Mouse (Mus musculus) kidney, adult 11 months (tissue): ENCODE data around the gene Slc38a1.

ENCODE experiments used
- DNase-seq: peaks from one replicate; pipeline ENCODE4 v3.0.0; 2022

Slc38a1 gene

DNA sequence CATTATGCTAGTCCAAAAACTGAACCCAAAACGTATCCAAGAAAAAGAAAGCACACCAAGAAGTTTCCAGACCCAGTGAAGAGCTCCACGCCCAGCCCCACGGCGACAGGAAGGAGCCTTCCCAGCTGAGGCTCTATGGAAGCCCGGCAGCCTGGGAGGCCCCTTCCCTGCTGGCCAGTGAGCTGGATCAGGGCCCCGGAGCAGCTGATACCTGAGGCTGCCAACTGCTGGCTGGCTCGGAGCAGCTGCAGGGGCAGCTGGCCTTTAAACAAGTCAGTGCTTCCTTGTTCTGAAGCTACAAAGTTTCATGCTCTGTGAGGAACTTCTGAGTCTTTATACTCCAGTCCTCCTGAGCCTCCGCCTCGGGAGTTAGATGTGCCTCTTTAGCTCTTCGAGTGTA, 38.4 kb downstream of the Slc38a1 start:
- no peak for DNase-seq

DNA sequence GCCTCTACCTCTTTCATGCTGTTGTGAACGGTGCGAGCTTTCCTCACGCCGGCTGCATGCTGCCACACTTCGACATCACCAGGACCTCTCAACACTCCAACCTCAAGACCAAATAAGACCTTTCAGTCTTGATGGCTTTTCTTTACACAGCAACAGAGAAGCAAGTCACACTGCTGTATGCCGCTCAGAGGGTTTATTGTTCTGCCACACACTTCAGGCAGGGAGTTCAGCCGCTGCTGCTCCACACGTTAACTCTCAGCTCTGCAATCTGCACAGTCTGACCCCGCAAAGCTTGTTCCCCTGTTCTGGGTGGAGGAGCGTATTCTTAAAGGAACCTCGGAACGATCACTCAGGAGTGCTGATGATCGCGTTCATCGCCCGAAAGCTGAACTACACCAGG, 40.7 kb downstream of the Slc38a1 start:
- no peak for DNase-seq

DNA sequence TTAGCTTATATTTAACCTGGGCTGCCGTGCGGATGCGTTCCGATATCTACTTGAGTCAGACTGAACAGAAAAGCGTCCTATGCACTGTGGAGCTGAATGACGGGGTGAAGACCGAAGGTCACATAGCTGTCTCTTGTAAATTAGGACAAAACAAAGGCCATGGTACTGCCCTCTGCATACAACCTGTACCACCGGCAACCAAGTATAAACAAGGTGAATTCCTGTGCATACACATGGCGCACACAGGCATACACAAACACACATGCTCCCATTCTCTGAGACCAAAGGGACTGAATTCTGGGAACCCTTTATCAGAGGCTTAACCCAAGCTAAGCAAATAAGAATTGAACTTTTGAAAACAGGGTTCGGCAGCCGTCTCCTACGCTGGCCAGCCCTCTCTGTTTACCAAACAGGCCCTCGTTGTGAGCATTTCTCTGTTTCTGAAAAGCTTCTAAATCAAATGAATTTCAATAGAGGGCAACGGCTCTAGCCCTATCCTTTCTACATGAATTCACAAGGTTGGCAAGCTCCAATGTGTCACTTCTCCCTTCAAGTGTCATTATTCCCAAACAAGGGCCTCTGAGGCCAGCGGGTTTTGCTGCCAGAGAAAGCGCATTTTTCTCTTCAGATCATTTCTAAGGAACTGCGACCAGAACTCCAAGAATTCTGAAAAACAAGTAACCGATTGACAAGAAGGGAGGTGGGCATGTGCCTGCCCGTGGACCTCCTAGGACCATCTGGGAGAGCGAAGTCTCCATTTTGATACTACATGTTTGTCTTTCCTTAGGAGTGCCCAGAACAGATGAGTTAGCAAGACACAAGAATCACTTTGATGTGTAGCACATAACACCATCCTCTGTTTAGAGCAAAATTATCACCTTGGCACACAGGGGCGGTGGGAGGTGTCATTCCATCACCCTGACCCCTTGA, 42.6 kb downstream of the Slc38a1 start:
- DNase-seq: no peak

DNA sequence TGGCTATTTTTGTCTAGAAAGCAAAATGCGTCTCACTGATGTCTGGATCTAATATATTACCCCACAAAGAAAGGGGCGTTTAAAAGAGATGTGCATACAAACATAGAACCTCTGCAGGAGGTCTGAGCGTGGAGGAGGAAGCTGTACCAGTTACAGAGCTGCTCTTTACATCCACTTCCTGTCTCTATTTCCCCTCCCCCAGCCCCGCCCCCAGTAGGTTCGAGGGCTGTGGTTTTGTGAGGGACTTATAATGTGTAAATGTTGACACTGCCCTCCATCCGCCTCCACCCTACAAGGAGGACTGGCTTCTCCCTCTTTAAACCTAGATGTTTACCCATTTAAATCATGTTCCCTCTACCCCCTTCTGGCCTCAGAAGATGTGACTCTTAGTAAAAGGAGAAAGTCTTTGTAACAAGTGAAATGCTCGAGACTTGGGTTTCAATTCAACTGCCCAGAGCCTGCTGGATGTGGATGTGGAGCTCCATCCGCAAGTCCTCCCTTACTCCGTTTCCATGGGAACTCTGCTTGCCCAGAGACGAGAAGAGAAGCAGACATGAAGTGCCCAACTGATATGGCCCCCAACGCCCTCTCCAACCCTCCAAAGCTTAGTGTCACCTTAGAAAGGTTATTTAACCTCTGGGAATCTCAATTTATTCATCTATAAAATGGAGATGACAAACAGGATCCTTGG, 43.7 kb downstream of the Slc38a1 start:
- DNase-seq: no peak

DNA sequence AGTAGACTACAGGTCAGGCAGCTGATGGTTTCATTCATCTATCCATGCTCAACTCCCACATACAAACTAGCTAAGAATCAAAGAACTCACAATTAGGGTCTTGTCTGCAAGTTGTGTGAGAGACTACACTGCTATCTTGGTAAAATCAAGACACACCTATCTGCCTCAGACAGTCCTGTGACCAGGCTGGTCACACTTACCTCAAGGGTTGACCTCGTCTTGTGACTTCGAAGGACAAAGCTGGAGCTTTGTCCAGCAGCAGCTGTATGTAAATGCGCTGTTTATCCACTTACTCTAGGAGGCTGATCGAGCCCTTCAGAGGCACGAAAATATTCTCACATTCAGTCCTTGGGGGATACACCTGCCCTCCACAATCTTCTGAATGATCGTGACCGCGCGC, 45.6 kb downstream of the Slc38a1 start:
- DNase-seq: no peak

DNA sequence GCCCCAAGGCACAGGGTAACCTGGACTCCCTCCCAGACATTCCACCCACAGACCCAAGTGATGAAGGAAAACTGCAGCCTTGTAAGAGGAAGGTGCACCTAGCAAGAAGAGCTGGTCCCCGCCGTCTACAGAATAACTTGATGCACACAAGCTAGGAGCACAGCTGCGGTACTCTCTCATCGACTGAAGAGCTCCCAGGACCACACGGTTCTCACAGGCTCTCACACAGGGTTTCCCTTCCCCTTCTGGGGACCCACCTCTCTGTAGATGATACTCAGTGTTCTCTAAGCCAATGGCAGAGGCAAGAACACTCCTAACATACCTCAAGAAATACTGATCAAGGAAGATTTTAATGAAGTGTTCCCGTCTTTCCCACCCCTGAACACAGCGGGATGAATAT, 48.4 kb downstream of the Slc38a1 start:
- no peak for DNase-seq

DNA sequence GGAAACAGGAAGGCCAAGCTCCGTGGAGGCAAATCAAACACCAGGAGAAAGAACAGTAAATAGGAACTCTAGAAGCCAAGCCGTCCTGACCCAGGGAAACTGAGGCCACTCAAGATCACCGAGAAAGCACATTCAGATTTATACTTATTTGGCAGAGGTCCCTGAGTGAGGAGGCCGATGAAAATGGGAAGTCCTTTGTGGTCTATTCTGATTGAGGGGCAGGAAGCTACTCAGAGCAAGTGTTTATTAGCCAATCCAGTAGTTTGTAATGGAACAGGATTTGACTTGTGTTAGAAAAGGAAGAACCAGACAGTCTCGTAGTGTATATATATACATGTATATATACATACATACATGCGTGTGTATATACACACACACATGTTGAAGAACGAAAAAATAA, 48.8 kb downstream of the Slc38a1 start:
- DNase-seq: no peak

DNA sequence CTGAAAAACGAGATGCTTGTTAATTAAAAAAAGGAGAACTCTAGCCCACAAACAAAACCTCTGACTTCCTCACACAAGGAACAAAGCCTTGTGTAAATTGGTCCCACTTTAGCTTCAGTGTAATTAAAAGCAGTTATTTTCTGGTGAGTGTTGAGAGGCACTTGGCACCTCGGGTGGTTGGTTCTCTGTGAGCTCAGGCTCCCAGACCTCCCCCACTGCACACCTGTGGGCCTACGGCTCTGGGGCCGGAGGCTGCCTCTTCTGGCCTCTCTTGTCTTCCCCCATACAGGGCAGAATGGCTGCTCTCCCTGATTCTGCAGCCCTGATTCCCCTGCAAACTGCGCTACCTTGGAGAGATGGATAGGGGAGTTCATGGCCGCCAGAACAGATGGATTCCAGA, 49.3 kb downstream of the Slc38a1 start:
- DNase-seq: no peak

DNA sequence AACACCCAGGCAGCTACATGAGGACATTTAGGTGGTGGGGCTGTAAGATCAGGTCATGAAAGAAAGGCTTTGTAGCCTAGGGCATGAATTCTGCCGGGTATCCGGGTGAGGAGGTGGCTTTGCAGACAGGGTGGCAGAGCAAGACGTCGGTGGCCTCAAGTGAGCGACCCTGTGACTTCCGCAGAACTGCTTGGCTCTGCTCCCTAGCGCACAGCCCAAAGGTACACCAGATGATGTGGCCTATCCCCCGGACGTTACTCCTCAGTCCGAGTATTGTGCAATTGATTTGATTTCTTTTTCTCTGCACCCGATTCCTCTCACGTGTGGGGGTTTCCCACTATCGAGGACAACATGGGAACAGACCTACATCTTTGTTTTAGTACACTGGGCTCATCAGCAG, 49.7 kb downstream of the Slc38a1 start:
- DNase-seq: no peak

DNA sequence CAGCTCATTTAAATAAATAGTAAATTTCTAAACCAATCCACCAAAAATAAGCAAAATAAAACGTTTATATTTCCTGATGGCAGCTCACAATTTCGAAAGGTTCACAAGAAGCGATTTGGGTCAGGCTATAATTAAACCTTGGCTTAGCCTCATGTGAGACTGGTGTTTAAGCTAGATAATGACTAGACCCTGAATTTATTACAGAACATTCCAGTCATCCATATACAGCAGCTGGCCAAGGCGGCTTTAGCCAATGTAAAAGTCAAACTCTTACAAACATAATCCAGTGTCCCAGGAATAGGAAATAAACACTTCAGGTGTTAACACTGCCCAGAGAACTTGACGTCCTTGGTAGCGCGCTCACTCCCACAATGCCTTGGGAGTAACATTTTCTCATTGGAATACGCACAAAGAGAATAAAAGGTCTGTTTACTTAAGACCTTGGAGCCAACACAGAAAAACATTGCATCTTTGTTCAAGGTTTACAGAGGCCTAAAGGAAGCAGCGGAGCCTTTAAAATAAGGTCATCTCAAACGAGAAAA, 50.8 kb downstream of the Slc38a1 start:
- DNase-seq: no peak

DNA sequence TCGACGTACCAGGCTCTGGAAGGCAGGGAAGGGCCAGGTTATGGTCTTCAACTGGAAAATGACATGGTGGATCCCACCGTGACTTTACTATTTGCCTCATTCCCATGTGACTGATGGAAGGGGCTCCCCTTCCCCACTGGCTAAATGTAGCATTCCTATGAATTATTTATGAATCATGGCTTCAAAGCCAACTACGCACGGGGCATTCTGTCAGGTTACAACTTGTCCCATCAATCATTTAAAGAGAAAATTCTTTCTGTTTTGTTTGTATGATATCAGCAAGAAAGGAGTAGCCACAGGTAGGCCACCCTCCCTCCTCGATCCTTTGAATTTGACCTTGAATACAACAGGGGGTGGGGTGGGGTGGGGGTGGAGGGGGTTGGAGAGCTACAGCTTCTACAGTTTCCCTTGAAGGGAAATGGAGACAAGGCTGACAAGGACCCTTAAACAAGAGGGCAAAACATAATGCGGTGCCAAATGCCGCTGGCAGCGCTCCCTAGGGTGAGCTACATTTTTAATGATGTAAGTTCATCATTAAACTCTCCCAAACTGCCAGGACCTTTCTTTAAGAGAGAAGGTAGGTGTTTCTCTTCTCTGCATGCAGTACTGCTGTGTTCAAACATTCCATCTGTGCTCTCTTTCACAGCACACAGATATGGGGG, 53.6 kb downstream of the Slc38a1 start:
- no peak for DNase-seq

DNA sequence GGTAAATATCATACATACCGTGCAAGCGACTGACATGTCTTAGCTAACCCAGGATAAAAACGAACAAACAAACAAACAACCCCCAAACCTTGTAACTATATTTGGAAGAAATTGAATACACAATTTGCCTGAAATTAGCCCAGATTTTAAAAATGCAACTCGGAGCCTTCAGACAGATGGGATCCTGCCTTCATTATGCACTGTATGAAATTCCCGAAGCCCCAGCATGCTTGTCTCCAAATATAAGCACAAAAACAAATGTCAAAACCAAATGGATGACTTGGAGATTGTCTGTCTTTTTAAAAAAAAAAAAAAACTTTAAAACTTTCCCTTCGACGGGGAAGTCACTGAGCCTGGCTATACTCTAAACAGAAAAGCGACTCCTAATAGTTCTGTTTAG, 54.7 kb downstream of the Slc38a1 start:
- DNase-seq: no peak

DNA sequence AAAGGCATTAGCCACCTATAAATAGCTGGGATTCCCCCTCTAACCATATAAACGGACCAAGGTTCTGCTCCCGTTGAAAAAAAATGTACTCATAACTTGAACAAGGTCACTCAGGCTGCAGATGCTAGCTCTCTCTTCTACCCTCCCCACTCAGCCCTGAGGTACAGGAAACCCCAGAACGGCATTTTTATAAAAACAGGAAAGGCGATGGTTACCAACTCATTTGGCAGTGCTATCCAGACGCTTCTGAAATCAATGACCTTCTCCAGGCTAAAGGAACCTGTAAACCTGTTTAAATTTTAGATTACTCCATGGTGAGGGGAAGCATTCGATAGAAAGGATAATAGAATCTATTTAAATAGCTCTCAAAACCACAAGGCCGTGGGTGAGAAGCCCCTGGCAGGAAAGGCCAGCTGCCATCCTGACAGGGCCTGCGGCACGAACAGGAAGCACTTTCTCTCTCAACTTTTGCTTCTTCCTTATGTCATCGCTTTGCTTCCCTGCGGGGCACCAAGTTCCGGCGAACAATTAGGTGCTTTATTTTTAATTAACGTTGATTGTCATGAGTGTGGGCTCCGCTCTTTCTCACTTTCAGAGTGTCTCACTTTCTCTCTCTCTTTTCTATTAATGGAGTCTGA, 59.2 kb downstream of the Slc38a1 start:
- no peak for DNase-seq

DNA sequence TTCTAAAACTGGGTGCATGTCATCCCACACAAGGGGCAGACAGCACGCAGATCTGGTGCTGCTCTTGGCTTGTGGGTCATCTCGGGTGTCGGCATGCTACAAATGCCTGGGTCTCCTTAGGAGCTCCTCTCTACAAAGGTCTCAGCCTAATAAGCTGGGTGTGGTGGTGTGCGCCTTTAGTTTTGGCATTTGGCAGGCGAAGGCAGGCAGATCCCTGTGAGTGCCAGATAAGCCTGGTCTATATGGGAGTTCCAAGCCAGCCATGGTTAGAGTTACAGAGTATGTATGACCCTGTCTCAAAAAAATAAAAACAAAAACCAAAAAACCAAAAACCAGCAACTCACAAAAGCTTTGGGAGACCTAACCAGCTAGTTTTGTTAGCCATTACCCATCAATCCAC, 65.7 kb downstream of the Slc38a1 start:
- no peak for DNase-seq

DNA sequence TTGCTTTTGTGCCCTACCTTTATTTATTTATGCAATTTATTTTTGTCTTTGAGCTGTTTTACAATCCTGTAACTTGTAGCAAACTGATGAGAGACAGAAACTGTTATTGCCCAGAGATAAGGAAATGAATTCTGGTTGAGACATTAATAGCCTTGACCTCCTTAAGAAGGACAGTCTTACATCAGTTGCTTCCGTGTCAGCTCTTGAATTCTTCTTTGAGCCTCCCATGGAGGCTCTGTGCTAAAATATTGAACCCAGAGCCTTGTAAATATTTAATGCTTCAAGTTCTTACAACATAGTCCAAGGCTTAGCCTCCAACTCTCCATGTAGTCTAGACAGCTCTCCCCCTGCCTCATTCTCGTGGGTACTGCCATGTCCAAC, 73.7 kb downstream of the Slc38a1 start:
- no peak for DNase-seq

DNA sequence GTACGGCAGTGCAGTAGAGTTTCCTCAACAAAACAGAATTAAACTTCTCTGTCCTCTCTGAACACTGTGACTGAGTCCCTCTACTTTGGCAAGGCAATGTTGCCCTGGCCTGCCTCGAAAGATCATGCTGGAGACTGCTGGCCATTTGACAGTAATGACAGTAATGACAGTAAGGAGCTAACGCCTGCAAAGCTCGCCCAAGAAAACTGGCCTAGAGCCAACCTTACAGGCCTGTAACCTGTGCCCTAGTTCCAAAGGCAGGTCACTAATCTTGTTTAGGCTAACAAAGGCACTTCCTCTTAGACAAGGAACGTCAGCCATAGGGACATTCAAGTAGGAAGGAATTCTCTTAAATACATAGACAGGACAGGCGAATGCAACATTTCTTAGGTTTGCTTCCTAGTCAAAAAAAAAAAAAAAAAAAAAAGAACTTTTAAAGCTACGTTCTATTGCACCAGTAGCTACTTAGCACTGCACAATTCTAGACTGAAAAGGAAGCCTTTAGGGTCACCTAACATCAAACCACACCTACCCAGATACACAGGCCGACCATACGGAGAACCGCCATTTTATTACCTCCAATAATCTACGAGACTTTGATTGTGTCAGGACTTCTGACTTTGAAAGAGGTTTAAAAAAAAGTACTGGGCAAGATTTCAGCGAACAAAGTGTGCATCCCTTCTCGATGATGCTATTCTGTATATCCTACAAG, 74.3 kb downstream of the Slc38a1 start:
- DNase-seq: peak; percentile 51

DNA sequence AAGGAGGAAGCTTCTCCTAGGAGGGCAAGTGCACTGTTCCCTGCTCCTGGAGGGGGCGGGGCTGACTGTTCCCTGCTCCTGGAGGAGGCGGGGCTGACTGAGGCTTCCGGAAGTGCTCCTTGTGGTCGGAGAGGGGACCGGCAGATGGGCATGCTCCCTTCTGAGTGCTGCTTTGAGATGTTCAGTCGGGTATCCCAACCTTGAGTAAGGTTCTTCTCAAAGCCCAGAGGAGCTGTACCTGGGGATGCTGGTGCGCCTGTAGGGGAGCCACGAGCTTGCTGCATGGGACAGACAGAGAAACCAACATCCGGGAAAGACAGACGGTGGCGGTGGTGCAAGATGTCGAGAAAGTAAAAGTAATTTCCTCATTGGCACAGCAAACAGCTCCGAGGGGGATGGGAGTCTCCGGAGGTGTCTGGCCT, 75.9 kb downstream of the Slc38a1 start:
- peak; percentile 33 for DNase-seq

DNA sequence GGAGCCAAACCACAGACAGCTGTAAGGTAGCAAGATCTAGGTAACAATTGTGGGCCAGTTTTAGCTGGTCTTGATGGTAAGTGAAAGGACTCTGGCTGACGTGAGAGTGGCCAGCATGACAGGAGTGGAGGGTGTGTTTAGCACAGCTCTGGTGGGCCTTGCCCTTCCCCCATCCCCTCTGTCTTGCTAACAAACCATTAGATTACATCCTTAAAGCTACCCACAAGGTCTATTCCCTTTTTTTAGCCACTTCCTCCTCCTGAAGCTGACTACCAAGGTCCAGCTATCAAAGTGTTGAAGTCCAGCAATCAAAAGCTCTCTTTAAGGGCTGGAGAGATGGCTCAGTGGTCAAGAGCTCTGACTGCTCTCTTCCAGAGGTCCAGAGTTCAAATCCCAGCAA, 78.9 kb downstream of the Slc38a1 start:
- no peak for DNase-seq

DNA sequence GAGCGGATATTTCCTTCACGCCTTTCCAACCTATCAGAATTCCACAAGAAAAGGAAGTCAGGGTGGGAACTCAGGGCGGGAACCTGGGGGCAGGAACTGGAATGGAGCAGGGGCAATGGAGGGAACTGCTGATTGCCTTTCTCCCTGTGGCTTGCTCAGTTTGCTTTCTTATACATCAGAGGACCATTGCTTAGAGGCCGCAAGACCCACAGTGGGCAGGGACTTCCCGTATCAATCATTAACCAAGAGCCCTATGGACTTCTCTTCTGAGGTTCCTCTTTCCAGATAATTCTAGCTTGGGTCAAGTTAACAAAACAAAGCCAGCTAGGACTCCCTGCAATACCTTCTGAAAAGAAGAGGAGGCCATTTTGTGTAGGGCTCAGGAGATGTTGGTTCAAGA, 80.2 kb downstream of the Slc38a1 start:
- DNase-seq: no peak

DNA sequence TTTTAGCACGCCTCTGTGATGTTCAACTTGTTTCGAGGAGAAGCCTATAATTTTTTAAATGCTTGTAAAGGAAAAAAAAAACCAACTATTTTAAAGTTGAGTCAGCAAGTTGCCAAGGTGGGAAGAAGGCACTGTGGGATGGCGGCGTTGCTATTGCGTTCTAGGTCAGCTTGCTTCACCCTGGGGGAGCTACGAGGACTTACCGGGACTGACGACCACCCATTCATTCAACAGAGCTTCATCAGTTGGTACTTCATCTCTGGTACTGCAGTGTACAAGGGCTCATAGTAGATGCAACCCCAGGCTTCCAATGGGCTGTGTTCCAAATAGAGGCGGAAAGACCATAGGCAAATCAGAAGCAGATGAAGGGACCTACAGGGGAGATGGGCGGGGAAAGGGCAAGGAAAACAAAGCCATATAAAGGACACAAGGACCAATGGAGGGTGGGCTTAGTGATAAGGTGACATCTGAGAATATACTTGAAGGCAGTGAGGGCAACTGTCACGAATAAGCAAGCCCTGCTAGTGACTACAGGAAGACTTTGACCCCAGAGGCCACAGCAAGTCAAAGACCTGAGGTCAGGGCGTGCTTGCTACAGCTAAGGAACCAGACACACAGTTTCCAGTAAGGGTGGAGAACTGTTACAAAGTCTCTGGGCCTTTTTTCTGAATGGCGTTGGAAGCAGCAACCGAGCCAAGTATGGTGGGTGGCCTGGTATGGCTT, 82.0 kb downstream of the Slc38a1 start:
- no peak for DNase-seq

DNA sequence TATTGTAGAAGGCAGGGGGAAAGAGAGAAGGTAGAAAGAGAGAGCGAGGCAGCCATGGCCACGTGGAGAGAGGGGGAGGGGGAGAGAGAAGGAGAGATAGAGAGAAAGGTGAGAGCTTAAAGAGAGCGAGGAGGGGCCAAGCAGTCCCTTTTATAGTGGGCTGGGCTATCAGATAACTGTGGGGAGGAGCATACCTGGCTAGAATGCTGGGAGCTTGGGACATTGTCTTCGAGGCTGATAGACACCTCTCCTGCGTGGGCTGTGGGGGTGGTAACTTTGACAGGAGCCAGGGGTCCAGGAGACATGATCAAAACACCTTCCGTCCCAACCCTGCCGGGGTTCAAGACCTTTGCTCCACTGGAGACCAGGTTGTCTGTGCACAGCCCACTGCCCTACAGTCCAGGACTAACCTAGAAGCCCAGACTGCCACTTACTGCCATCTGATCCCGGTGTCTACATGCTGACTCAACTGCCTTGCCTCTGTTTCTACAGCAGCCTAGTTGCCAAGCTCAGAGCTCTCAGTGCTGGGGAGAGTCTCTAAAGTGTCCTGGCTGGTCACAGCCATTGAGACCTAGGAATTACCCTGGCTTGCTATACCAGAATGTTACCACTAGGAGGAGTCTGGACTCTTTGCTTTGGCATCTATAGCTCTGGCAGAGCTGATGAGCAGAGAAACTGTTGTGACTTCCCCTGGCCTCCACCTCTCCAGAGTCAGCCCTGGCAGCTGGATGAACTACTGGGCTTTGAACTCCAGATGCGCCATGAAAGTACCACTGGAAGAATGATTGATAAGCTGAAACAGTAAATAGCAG, 90.9 kb downstream of the Slc38a1 start:
- peak; percentile 36 for DNase-seq
